ENCODE assay signal across 9 mouse cellular contexts in genomic region chr9:44655098-44656066, GRCm38 (mm10). TPM values are rescaled to one million over a fixed set of nuclear protein-coding genes. Genes with fewer than 3 reads are reported as not detected.
A peak's percentile ranks its signal among the peaks of the same experiment; 100 is the strongest.
DNase-seq lines count a peak whose midpoint lies in the region; ATAC-seq and TF ChIP-seq lines count a peak whose summit lies in the region.
"Had no signal": no experiment of that assay in that cellular context is flagged by ENCODE, and none has a peak within 500 bp of the region (broad histone marks: within the 10 kb centered on the region; RNA-seq: fewer than 3 reads in every experiment).

No protein-coding gene starts in this region.

- no peak for TF ChIP-seq POLR2A in ES-Bruce4 (IDR thresholded peaks at IDR 0.05; ENCODE audit: insufficient read depth, low read length)
- no peak for TF ChIP-seq POLR2A in bone marrow, adult 2 months (IDR thresholded peaks at IDR 0.05; ENCODE audit: borderline replicate concordance, control insufficient read depth, low read depth, low read length)

- peak overlapping the region; percentile 46 for H3K4me3 ChIP-seq in ES-Bruce4 (ENCODE audit: low read depth, low read length)
- H3K4me3 ChIP-seq in bone marrow, adult 2 months (replicated peaks; ENCODE audit: control insufficient read depth, low read depth, low read length), result no peak overlapping the region
- peak overlapping the region; percentile 23 for H3K4me3 ChIP-seq in embryonic facial prominence, embryonic 15.5 days (replicated peaks)
- peak overlapping the region; percentile 44 for H3K4me3 ChIP-seq in heart, embryonic 13.5 days
- peak overlapping the region; percentile 22 for H3K4me3 ChIP-seq in kidney, embryonic 15.5 days (replicated peaks)
- peak overlapping the region; percentile 33 for H3K4me3 ChIP-seq in liver, embryonic 13.5 days (replicated peaks)

- H3K4me1 ChIP-seq in ES-Bruce4 (ENCODE audit: control insufficient read depth, insufficient read depth, low read length), result no peaks in the 10 kb centered on the region
- no peaks in the 10 kb centered on the region; the same call in 1 of the 2 replicates for H3K4me1 ChIP-seq in bone marrow, adult 2 months (ENCODE audit: control insufficient read depth, insufficient read depth, low read length)
- peaks cover 6% of the 10 kb centered on the region for H3K4me1 ChIP-seq in embryonic facial prominence, embryonic 15.5 days
- H3K4me1 ChIP-seq in heart, embryonic 13.5 days, result peaks cover 5% of the 10 kb centered on the region
- H3K4me1 ChIP-seq in kidney, embryonic 15.5 days, result peaks cover 8% of the 10 kb centered on the region
- peaks cover 10% of the 10 kb centered on the region; the same call in 1 of the 2 replicates for H3K4me1 ChIP-seq in liver, embryonic 13.5 days (replicated peaks)

- H3K36me3 ChIP-seq in ES-Bruce4 (ENCODE audit: control insufficient read depth, insufficient read depth, low read length, poor library complexity, severe bottlenecking), result no peaks in the 10 kb centered on the region
- no peaks in the 10 kb centered on the region for H3K36me3 ChIP-seq in embryonic facial prominence, embryonic 15.5 days
- H3K36me3 ChIP-seq in heart, embryonic 13.5 days, result no peaks in the 10 kb centered on the region
- no peaks in the 10 kb centered on the region for H3K36me3 ChIP-seq in kidney, embryonic 15.5 days
- no peaks in the 10 kb centered on the region for H3K36me3 ChIP-seq in liver, embryonic 13.5 days

- H3K4me2 ChIP-seq in embryonic facial prominence, embryonic 15.5 days (replicated peaks), result peak overlapping the region; percentile 47
- peak overlapping the region; percentile 80 for H3K4me2 ChIP-seq in heart, embryonic 13.5 days
- peak overlapping the region; percentile 53 for H3K4me2 ChIP-seq in kidney, embryonic 15.5 days
- H3K4me2 ChIP-seq in liver, embryonic 13.5 days, result peak overlapping the region; percentile 59

- H3K27me3 ChIP-seq in ES-Bruce4 (ENCODE audit: control insufficient read depth, insufficient read depth, low read length, poor library complexity, severe bottlenecking), result no peaks in the 10 kb centered on the region
- H3K27me3 ChIP-seq in embryonic facial prominence, embryonic 15.5 days, result no peaks in the 10 kb centered on the region
- H3K27me3 ChIP-seq in heart, embryonic 13.5 days (replicated peaks), result no peaks in the 10 kb centered on the region
- H3K27me3 ChIP-seq in kidney, embryonic 15.5 days, result peaks cover 6% of the 10 kb centered on the region; the same call in 1 of the 2 replicates
- no peaks in the 10 kb centered on the region for H3K27me3 ChIP-seq in liver, embryonic 13.5 days

- peak; percentile 71 for TF ChIP-seq CTCF in ES-Bruce4 (IDR thresholded peaks at IDR 0.05; ENCODE audit: low read depth, low read length)
- peak; percentile 55; the same call in 1 of the 2 replicates for TF ChIP-seq CTCF in bone marrow, adult 2 months (IDR thresholded peaks at IDR 0.05; ENCODE audit: control insufficient read depth, insufficient read depth, low read length)

- DNase-seq in liver, embryonic 13.5 days, result peak; percentile 46
- peak; percentile 34 to 70 for DNase-seq in natural killer cell, adult 2 months (ENCODE audit: low spot score in 2 of 2)
- DNase-seq in thymus, postnatal 0 days (ENCODE audit: low spot score), result peak; percentile 70

- TF ChIP-seq EP300 in ES-Bruce4 (IDR thresholded peaks at IDR 0.05; ENCODE audit: insufficient read depth, low read depth, low read length), result no peak

- H3K9me3 ChIP-seq in ES-Bruce4 (replicated peaks; ENCODE audit: control insufficient read depth, insufficient read depth, low read length, poor library complexity, severe bottlenecking), result no peaks in the 10 kb centered on the region
- no peaks in the 10 kb centered on the region for H3K9me3 ChIP-seq in embryonic facial prominence, embryonic 15.5 days (replicated peaks)
- H3K9me3 ChIP-seq in heart, embryonic 13.5 days, result no peaks in the 10 kb centered on the region
- H3K9me3 ChIP-seq in kidney, embryonic 15.5 days (replicated peaks), result no peaks in the 10 kb centered on the region
- no peaks in the 10 kb centered on the region for H3K9me3 ChIP-seq in liver, embryonic 13.5 days (replicated peaks)

- WGBS in bone marrow, adult 2 months, result 26% methylated on average over 26 of the region's 26 CpGs
- 24% methylated on average over 26 of the region's 26 CpGs for WGBS in embryonic facial prominence, embryonic 15.5 days
- WGBS in heart, embryonic 13.5 days, result 21% methylated on average over 26 of the region's 26 CpGs
- WGBS in kidney, embryonic 15.5 days, result 28% methylated on average over 26 of the region's 26 CpGs
- WGBS in liver, embryonic 13.5 days (ENCODE audit: insufficient replicate concordance), result 25% methylated on average over 26 of the region's 26 CpGs

- no peak for ATAC-seq in embryonic facial prominence, embryonic 15.5 days (ENCODE audit: insufficient number of reproducible peaks, low FRiP score, low TSS enrichment, low read depth)
- no peak for ATAC-seq in heart, embryonic 13.5 days (ENCODE audit: extremely low read depth, insufficient number of reproducible peaks, low FRiP score, low TSS enrichment)
- peak; percentile 66 for ATAC-seq in kidney, embryonic 15.5 days (replicated peaks; ENCODE audit: low FRiP score)
- ATAC-seq in liver, embryonic 13.5 days (ENCODE audit: low read depth), result no peak

- peak overlapping the region; percentile 20 for H3K9ac ChIP-seq in ES-Bruce4 (ENCODE audit: low read depth, poor library complexity, severe bottlenecking)
- no peak overlapping the region for H3K9ac ChIP-seq in embryonic facial prominence, embryonic 15.5 days
- peak overlapping the region; percentile 75 for H3K9ac ChIP-seq in heart, embryonic 13.5 days
- H3K9ac ChIP-seq in kidney, embryonic 15.5 days, result no peak overlapping the region
- H3K9ac ChIP-seq in liver, embryonic 13.5 days, result peak overlapping the region; percentile 44; the same call in 1 of the 2 replicates

- no peak overlapping the region for H3K27ac ChIP-seq in ES-Bruce4 (ENCODE audit: insufficient read depth, low read length)
- no peak overlapping the region for H3K27ac ChIP-seq in bone marrow, adult 2 months (ENCODE audit: control insufficient read depth, insufficient read depth, low read depth, low read length, poor library complexity)
- H3K27ac ChIP-seq in embryonic facial prominence, embryonic 15.5 days (replicated peaks), result no peak overlapping the region; the same call in 1 of the 2 replicates
- H3K27ac ChIP-seq in heart, embryonic 13.5 days (replicated peaks), result no peak overlapping the region
- H3K27ac ChIP-seq in kidney, embryonic 15.5 days, result 0 out of 2 replicates have a peak overlapping the region, but pooled peaks have one; percentile 3
- no peak overlapping the region for H3K27ac ChIP-seq in liver, embryonic 13.5 days

RNA-seq across cellular contexts. Expression of gene Treh, which starts 17.7 kb away (rescaled TPM):
- not detected in 2 replicates for polyA plus RNA-seq in ES-Bruce4 (2011; ENCODE audit: insufficient read depth, insufficient read length, low read depth, missing spikeins)
- not detected in 2 replicates for polyA plus RNA-seq in bone marrow, adult 2 months (2011; ENCODE audit: insufficient read depth, insufficient read length, low replicate concordance, missing spikeins)
- polyA plus RNA-seq in embryonic facial prominence, embryonic 15.5 days (2015; fragmentation: Nextera tagmentation; extraction: Ambion mirVana), result not detected in 2 replicates
- polyA plus RNA-seq in heart, embryonic 13.5 days (2015; fragmentation: Nextera tagmentation; extraction: Ambion mirVana), result not detected in 2 replicates
- 0.22 and 0.23 TPM in 2 replicates for polyA plus RNA-seq in kidney, embryonic 15.5 days (2015; fragmentation: Nextera tagmentation; extraction: Ambion mirVana)
- not detected in 2 replicates for polyA plus RNA-seq in liver, embryonic 13.5 days (2015; fragmentation: Nextera tagmentation; extraction: Ambion mirVana)
- 0.07 TPM in 1 of 2 replicates, not detected in the other for polyA plus RNA-seq in thymus, postnatal 0 days (2015; fragmentation: Nextera tagmentation; extraction: Ambion mirVana)
- polyA plus RNA-seq: neural tube, embryonic 14.5 days had no signal

RNA-seq across cellular contexts. Expression of gene Ddx6, which starts 50.7 kb away (rescaled TPM):
- polyA plus RNA-seq in ES-Bruce4 (2011; ENCODE audit: insufficient read depth, insufficient read length, low read depth, missing spikeins), result 165 and 176 TPM in 2 replicates
- 38.4 and 48.4 TPM in 2 replicates for polyA plus RNA-seq in bone marrow, adult 2 months (2011; ENCODE audit: insufficient read depth, insufficient read length, low replicate concordance, missing spikeins)
- polyA plus RNA-seq in embryonic facial prominence, embryonic 15.5 days (2015; fragmentation: Nextera tagmentation; extraction: Ambion mirVana), result 15.3 and 19.7 TPM in 2 replicates
- polyA plus RNA-seq in heart, embryonic 13.5 days (2015; fragmentation: Nextera tagmentation; extraction: Ambion mirVana), result 9.8 and 11.0 TPM in 2 replicates
- 16.7 and 17.9 TPM in 2 replicates for polyA plus RNA-seq in kidney, embryonic 15.5 days (2015; fragmentation: Nextera tagmentation; extraction: Ambion mirVana)
- 7.2 and 8.2 TPM in 2 replicates for polyA plus RNA-seq in liver, embryonic 13.5 days (2015; fragmentation: Nextera tagmentation; extraction: Ambion mirVana)
- polyA plus RNA-seq in thymus, postnatal 0 days (2015; fragmentation: Nextera tagmentation; extraction: Ambion mirVana), result 22.2 and 29.5 TPM in 2 replicates

Comparison
In these comparisons a context has a peak if more than half of its experiments do, and no peak if none do; other contexts are left out.
1. H3K9ac ChIP-seq: peak in ES-Bruce4 (single experiment), heart, embryonic 13.5 days (single experiment) and liver, embryonic 13.5 days (single experiment); none in embryonic facial prominence, embryonic 15.5 days (single experiment) and kidney, embryonic 15.5 days (single experiment).
2. Peak in every context shown above with its lines, with median percentiles within 50 percentile points of each other: H3K4me2 ChIP-seq and DNase-seq.